Mouse (Mus musculus): Measurements from ENCODE around the gene Fam207a.

Gene Fam207a

GRCm38 (mm10) chr10:77515385-77516348 lies at the start of gene Fam207a:
Fam207a (minus strand) TSS chr10:77515785.
- DNase-seq (ENCODE audit: low spot score) = peak; percentile 94

DNA sequence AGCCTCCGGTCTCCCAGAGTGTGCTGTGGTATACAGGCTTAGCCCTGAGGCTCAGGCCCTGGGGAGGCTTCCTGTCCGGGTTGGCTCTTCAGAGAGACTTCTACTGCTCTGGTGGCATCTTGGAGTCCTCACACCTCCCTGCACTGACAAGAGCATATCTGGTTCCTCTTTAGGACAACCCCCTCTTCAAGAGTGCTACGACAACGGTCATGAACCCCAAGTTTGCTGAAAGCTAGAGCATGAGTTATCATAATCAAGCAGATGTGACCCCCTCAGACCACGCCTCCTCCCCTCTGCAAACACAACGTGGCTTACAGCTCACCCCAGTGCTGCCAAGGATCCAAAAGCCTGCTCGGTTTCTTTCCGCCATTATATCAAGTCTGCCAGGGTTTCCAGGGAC lies 49.4 kb upstream of the Fam207a start:
- DNase-seq (ENCODE audit: low spot score) = no peak

DNA sequence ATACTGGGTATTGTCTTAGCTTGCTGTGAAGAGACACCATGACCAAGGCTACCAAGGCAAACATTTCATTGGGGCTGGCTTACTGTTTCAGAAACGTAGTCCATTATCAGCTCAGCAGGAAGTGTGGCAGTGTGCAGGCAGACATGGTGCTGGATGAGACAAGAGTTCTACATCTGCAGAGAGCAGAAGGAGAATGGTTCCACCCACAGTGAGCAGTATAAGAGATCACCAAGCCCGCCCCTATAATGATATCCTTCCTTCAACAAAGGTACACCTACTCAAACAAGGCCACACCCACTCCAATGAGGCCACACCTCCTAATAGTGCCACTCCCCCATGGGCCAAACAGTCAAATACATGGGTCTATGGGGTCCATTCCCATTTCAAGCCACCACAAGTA lies 45.9 kb upstream of the Fam207a start:
- DNase-seq (ENCODE audit: low spot score) = no peak

DNA sequence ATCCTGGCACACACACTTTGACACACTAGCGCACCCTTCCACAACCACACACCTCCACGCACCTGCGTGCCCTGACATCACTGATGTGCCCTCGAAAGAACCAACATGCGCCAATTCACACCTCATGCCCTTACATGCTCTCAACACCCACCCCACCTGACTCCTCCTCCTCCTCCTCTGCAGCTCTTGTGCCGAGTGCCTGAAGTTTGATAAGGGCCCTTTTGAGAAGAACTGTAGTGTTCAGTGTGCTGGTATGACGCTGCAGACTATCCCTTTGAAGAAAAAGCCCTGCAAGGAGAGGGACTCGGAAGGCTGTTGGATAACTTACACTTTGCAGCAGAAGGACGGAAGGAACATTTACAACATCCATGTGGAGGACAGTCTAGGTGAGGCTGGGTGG lies 45.2 kb upstream of the Fam207a start:
- DNase-seq (ENCODE audit: low spot score) = no peak

- DNase-seq (ENCODE audit: low spot score) = no peak
These were observed 44.5 kb upstream of the Fam207a start for GRCm38 (mm10) chr10:77560090-77560489.

DNA sequence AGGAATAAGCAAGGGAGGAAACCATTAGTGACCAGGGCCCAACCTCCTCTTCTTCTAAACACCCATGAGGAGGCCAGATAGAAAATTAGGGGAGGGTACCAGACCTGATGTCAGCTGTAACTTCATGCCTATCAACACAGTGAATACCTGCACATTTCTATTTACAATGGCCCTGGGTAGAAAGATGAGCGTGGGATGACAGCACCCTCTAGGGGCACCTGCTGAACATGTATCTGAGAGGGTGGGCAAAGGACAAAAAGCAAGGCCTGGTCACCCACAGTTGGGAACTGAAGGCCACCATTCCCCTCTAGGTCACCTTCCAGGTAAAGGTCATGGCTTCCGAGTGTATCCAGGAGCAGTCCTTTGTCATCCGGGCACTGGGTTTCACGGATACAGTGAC lies 42.1 kb upstream of the Fam207a start:
- DNase-seq (ENCODE audit: low spot score) = no peak

DNA sequence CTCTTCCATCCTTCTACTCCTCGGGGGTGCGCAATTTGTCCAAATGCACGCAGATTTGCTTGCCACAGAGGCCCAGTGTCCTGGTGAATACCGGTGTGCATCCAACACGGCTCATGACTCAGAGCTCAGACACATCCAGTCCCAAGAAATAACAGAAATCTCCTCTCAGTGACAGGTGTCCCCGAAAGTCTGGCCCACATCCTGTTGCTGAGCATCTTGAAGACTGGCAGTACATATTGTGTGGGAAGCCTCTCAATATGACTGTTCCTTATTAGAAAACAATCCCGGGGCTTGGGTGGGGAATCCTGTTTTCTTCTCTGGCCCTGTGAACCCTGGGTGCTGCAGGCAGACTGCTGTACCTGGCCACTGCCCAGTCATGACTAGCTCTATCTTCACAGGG lies 41.0 kb upstream of the Fam207a start:
- no peak for DNase-seq (ENCODE audit: low spot score)

GRCm38 (mm10) chr10:77554918-77555317 lies 39.3 kb upstream of the Fam207a start:
- no peak for DNase-seq (ENCODE audit: low spot score)

DNA sequence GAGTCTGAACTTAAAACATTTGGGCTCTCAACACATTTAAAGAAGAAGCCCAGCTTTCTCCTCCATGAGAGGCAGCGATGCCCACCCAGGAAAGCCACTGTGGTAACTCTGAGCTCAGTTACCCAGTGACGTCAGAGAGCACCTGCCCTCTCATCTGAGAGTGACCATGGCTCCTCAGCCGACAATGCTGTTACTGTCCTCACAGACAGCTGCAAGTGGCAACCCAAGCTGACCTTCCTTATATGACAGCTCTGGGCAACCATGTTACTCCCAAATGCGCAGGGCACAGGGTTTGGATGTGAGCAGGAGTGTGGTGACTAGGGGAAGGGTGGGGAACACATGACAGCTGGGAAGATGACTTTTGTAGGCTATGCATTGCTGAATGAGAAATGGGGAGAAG lies 37.7 kb upstream of the Fam207a start:
- DNase-seq (ENCODE audit: low spot score) = no peak

DNA sequence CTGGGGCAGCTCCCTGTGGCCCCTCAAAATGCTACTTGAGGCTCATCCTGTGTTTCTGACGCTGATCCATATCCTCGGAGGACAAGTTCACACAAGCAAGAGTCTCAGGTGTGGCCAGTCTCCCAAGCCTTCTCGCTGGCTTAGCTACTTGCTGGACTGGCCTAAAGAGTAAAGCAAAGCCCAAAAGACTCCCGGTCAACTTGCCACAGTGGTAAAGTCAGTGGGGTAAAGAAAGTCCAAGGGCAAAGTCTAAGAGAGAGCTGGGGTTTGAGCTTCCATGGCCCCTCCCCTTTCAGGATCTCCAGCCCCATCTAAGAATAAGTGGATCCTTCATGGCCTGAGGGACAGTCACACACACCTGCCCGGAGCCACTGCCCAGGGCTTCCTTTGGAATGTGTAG lies 36.6 kb upstream of the Fam207a start:
- no peak for DNase-seq (ENCODE audit: low spot score)

DNA sequence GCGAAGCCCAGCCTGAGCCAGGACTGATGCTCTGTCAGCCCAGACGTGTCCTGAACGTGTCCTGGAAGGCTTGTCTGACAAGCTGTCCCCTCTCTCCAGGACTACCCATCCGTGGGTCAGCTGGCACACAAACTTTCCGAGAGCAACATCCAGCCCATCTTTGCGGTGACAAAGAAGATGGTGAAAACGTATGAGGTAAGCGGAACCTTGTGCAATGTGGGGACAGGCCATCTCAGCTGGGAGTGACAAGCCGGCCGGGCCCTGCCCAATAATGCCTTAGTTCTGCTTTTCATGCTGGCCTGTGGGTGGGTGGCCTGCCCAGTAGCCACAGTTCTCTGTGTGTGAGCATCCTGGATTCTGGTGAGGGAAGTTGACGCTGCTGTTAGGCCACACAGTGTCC lies 35.3 kb upstream of the Fam207a start:
- DNase-seq (ENCODE audit: low spot score) = peak; percentile 71

DNA sequence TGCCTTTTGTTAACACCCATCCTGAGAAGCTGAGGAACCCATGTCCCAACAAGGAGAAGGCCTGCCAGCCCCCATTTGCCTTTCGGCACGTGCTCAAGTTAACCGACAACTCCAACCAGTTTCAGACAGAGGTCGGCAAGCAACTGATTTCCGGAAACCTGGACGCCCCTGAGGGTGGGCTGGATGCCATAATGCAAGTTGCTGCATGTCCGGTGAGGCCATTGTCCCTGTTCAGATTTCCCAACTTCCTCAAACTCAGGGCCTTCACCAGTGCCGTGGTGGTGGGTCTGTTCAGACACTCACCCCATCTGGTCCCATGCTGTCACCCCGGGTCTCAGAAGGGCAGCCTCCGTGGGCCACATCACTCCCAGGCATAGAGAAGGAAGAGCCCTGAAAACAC lies 33.0 kb upstream of the Fam207a start:
- DNase-seq (ENCODE audit: low spot score) = no peak

GRCm38 (mm10) chr10:77544916-77545315 lies 29.3 kb upstream of the Fam207a start:
- peak; percentile 69 for DNase-seq (ENCODE audit: low spot score)

GRCm38 (mm10) chr10:77543226-77543625 lies 27.6 kb upstream of the Fam207a start:
- DNase-seq (ENCODE audit: low spot score) = no peak

- no peak for DNase-seq (ENCODE audit: low spot score)
These were observed 26.5 kb upstream of the Fam207a start for GRCm38 (mm10) chr10:77541864-77542666.

- no peak for DNase-seq (ENCODE audit: low spot score)
These were observed 25.1 kb upstream of the Fam207a start for GRCm38 (mm10) chr10:77540576-77541102.

GRCm38 (mm10) chr10:77539320-77539945 lies 23.8 kb upstream of the Fam207a start:
- DNase-seq (ENCODE audit: low spot score) = no peak

DNA sequence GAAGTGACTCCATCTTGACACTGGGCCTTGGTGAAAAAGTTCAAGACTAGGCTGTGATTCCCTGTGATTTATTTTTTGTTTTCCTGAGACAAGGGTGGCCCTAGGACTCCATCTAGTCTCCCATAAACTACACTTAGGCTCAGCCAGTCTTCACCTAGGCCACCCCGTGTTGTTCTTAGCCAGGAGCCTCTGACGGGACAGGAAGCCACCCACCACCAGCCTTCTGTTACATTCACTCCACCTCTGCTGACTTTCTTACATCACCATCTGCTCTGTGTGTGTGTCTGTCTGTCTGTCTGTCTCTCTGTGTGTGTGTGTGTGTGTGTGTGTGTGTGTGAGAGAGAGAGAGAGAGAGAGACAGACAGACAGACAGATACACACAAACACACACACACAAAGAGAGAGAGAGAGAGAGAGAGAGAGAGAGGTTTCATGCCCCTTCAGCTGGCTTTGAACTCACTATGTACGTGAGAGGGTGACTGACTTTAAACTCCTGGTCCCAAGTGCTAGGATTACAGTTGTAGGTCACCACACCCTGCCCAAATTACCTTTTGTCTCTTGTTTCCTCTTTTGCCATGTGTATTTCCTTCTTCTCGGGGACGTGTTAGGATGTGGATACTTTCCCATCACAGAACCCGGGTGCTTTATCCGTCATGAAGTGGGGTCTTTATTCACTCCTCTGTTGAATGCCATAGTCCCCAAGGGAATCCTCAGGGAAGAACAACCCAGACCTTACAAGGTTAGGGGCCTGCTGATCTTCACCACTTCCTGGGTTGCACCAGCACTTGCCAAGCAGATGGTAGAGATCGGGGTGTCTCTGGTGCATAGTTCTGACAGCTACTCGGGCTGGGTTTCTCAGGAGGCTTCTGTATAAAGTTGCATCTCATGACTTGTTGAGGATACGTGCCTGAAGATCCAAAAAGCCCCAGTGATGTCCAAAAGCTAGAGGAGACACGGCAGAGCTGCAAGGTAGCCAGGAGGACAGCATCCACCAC lies 21.9 kb upstream of the Fam207a start:
- no peak for DNase-seq (ENCODE audit: low spot score)

- no peak for DNase-seq (ENCODE audit: low spot score)
These were observed 21.1 kb upstream of the Fam207a start for GRCm38 (mm10) chr10:77536727-77537126.

DNA sequence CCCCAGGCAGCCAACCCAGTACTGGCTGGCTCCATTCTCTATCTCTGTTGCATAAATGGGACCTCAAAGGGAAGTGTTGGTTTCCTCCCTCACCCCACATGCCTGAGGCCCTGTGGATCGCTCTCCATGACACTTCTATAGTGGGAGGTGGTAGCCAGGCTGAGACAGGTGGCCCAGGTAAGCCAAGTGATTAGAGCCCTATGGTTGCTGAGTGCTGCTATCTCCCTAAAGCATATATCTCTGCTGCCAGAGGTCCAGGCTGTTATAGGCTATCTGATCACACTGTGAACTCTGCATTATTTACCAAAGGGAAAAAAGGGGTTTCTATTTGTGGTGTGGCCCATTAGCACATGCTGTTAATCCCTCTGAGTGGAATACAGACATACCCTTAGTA lies 16.4 kb upstream of the Fam207a start:
- no peak for DNase-seq (ENCODE audit: low spot score)
